Mouse (Mus musculus): ENCODE data around the gene Hyal3. TPM values are rescaled to one million over a fixed set of nuclear protein-coding genes. Genes with fewer than 3 reads are reported as not detected.

Hyal3 gene
- polyA plus RNA-seq, 1 experiment from 2014 or later: 1.7 TPM

GRCm38 (mm10) chr9:107586504-107586903 is 5.9 kb downstream of the Hyal3 start:
- WGBS: 86% methylated on average over 5 of the region's 5 CpGs
- Histone ChIP-seq H3K27me3 (replicated peaks; ENCODE audit: insufficient read depth, low read length) (no peaks in the 10 kb centered on the region), H3K4me2 (replicated peaks; ENCODE audit: low read depth, low read length) (no peak overlapping the region), H3K4me1 (ENCODE audit: insufficient read depth, low read depth, low read length) (peaks cover 15% of the 10 kb centered on the region), H3K4me3 (ENCODE audit: low read depth, low read length) (no peak overlapping the region), H3K36me3 (ENCODE audit: insufficient read depth, low read length) (peaks cover 10% of the 10 kb centered on the region), H3K9ac (replicated peaks; ENCODE audit: low read depth) (no peak overlapping the region), H3K27ac (ENCODE audit: low read length) (no peak overlapping the region), H3K9me3 (ENCODE audit: low read length) (no peaks in the 10 kb centered on the region)
- no peak for DNase-seq (ENCODE audit: low spot score)
- TF ChIP-seq CTCF (IDR thresholded peaks at IDR 0.05): no peak
- ATAC-seq: no peak

DNA sequence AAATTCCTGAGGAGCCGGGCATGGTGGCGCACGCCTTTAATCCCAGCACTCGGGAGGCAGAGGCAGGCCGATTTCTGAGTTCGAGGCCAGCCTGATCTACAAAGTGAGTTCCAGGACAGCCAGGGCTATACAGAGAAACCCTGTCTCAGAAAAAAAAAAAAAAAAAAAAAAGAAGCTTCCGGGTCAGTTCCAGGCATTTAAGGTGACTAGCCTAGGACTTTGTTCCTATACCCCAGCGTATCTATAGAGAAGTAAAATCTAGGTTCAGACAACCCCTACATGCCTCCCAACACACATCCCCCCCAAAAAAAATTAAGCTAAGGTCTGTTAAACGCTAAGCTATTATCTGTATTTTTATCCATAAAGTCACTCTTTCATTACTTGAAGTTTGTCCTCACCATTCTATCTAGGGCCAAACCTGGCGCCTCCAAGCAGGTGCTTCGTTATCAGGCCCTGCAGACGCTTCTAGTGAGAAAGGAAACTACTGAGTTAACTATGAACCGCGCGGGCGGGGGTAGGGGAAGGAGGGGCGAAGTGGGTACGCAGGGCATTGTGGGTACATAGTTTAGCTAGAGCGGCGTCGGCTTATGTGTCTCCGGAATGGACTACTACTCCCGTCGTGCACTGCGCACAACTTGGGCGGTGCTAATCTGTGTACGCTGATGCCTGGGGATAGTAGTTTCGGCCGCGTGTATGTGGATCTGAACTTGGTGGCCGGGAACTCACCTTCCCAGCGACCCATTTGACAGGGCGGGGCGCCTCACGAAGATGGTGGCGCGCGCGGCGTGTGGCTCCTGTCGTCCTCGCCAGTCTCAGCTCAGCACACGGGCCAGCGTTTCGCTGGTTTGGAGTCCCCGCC is 6.6 kb downstream of the Hyal3 start, which contains the start of gene Ifrd2:
Gene Ifrd2, plus strand, starts transcription at position 669 of the 859 bp plus-strand sequence.
- ATAC-seq: peak; percentile 97
- Histone ChIP-seq H3K4me3 (ENCODE audit: low read depth, low read length) (peak within 1 kb of the TSS; percentile 62), H3K36me3 (ENCODE audit: insufficient read depth, low read length) (peaks cover 14% of the 10 kb centered on the region), H3K9me3 (ENCODE audit: low read length) (no peaks in the 10 kb centered on the region), H3K27ac (ENCODE audit: low read length) (0 out of 2 replicates have a peak within 1 kb of the TSS, but pooled peaks have one; percentile 26), H3K4me1 (ENCODE audit: insufficient read depth, low read depth, low read length) (peaks cover 15% of the 10 kb centered on the region), H3K4me2 (replicated peaks; ENCODE audit: low read depth, low read length) (peak within 1 kb of the TSS; percentile 84), H3K9ac (replicated peaks; ENCODE audit: low read depth) (peak within 1 kb of the TSS; percentile 58), H3K27me3 (replicated peaks; ENCODE audit: insufficient read depth, low read length) (no peaks in the 10 kb centered on the region)
- WGBS: 9% methylated on average over 45 of the region's 46 CpGs
- TF ChIP-seq CTCF (IDR thresholded peaks at IDR 0.05) (no peak), EP300 (IDR thresholded peaks at IDR 0.05) (peak; percentile 61)
- peak; percentile 99 for DNase-seq (ENCODE audit: low spot score)

DNA sequence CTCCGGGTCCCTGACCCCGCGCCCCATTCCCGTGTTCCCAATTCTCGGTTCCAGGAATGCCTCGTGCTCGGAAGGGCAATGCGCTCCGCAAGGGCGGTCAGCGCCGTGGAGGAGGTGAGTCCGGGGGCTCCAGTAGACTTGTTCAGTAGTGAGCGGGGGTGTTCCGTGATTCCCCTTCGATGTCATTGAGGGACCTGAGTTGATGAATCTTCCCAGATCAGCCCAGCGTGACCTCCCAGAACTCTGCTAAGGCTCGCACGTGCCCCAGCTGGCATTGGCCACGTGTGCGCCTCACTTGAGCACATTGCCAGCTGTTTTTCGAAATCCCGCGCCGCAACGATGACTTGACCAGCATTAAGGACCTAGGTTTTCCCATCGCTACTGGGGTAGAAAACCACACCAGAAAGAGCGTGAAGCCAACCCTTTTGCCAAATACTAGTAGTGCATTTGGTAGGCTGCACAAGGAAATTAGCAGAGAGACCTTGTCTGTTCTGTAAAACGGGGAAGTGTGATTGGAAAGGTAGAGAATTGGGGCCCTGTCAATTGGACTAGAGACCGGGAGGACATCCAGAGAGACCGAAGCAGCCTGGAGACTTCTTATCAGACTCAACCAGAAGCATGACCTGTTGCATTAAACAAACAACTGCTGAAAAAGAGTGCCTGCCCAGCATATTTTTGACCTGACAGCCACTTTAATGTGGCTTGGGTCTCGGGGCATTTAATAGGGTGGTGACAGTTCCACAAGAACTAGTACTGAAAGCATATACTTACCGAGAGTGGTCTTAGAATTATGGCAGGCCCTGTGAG is 7.4 kb downstream of the Hyal3 start:
- TF ChIP-seq CTCF (IDR thresholded peaks at IDR 0.05) (no peak), EP300 (IDR thresholded peaks at IDR 0.05) (no peak)
- H3K27ac ChIP-seq (ENCODE audit: low read length): 0 out of 2 replicates have a peak overlapping the region, but pooled peaks have one; percentile 26

DNA sequence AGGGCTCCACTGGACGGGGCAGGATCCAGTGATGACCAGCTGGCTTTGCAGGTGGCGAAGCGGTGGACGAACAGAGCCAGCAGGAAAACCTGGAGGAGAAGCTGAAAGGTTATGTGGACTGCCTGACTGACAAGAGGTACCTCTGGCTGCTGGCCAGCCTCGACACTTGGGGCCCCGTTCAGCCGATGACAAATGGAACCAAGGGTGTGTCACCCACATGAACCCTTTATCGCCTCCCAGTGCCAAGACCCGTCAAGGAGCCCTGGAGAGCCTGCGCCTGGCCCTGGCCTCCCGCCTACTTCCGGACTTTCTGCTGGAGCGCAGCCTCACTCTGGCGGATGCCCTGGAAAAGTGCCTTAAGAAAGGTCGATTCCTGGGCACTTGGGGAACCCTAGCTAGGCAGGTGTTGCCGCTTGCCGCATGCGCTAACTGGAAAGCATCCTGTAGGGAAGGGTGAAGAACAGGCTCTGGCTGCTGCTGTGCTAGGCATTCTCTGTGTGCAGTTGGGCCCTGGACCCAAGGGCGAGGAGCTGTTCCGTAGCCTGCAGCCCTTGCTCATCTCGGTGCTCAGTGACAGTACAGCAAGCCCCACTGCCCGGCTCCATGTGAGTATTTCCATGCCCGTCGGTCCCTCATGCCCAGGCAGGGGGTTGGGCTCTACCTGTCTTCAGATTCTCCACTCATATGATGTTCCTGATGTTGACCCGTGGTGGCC is 9.6 kb downstream of the Hyal3 start:
- WGBS: 64% methylated on average over 25 of the region's 25 CpGs
- no peak overlapping the region for H3K9ac ChIP-seq (replicated peaks; ENCODE audit: low read depth)
- H3K4me2 ChIP-seq (replicated peaks; ENCODE audit: low read depth, low read length): no peak overlapping the region; the same call in 1 of the 2 replicates
- no peak overlapping the region for H3K4me3 ChIP-seq (ENCODE audit: low read depth, low read length)
- no peaks in the 10 kb centered on the region for H3K9me3 ChIP-seq (ENCODE audit: low read length)
- peaks cover 23% of the 10 kb centered on the region for H3K36me3 ChIP-seq (ENCODE audit: insufficient read depth, low read length)
- ATAC-seq (peak; percentile 42), DNase-seq (ENCODE audit: low spot score) (peak; percentile 87)
- TF ChIP-seq EP300 (IDR thresholded peaks at IDR 0.05) (no peak), CTCF (IDR thresholded peaks at IDR 0.05) (peak; percentile 5; the same call in 1 of the 2 replicates)
- peak overlapping the region; percentile 66 for H3K27ac ChIP-seq (ENCODE audit: low read length)
- no peaks in the 10 kb centered on the region for H3K27me3 ChIP-seq (replicated peaks; ENCODE audit: insufficient read depth, low read length)
- H3K4me1 ChIP-seq (ENCODE audit: insufficient read depth, low read depth, low read length): peaks cover 15% of the 10 kb centered on the region

More for the DNA sequence above, 7.4 kb downstream of the Hyal3 start:
- DNase-seq (ENCODE audit: low spot score) (peak; percentile 70), ATAC-seq (peak; percentile 13)
- peak overlapping the region; percentile 84 for H3K4me2 ChIP-seq (replicated peaks; ENCODE audit: low read depth, low read length)
- peaks cover 23% of the 10 kb centered on the region for H3K36me3 ChIP-seq (ENCODE audit: insufficient read depth, low read length)
- peak overlapping the region; percentile 58 for H3K9ac ChIP-seq (replicated peaks; ENCODE audit: low read depth)
- no peaks in the 10 kb centered on the region for H3K27me3 ChIP-seq (replicated peaks; ENCODE audit: insufficient read depth, low read length)
- no peaks in the 10 kb centered on the region for H3K9me3 ChIP-seq (ENCODE audit: low read length)
- whole genome bisulfite sequencing: 1% methylated on average over 33 of the region's 33 CpGs
- peak overlapping the region; percentile 62 for H3K4me3 ChIP-seq (ENCODE audit: low read depth, low read length)
- H3K4me1 ChIP-seq (ENCODE audit: insufficient read depth, low read depth, low read length): peaks cover 15% of the 10 kb centered on the region

- no peak for TF ChIP-seq EP300 (IDR thresholded peaks at IDR 0.05)
- TF ChIP-seq CTCF (IDR thresholded peaks at IDR 0.05): no peak
- Histone ChIP-seq H3K36me3 (ENCODE audit: insufficient read depth, low read length) (peaks cover 23% of the 10 kb centered on the region), H3K27me3 (replicated peaks; ENCODE audit: insufficient read depth, low read length) (no peaks in the 10 kb centered on the region), H3K4me2 (replicated peaks; ENCODE audit: low read depth, low read length) (no peak overlapping the region; the same call in 1 of the 2 replicates), H3K9me3 (ENCODE audit: low read length) (no peaks in the 10 kb centered on the region), H3K4me1 (ENCODE audit: insufficient read depth, low read depth, low read length) (peaks cover 15% of the 10 kb centered on the region), H3K27ac (ENCODE audit: low read length) (peak overlapping the region; percentile 66), H3K4me3 (ENCODE audit: low read depth, low read length) (no peak overlapping the region), H3K9ac (replicated peaks; ENCODE audit: low read depth) (no peak overlapping the region)
- 55% methylated on average over 6 of the region's 6 CpGs for WGBS
- ATAC-seq (no peak), DNase-seq (ENCODE audit: low spot score) (peak; percentile 61)
Measured at GRCm38 (mm10) chr9:107590773-107591060, 10.1 kb downstream of the Hyal3 start.

Data from lung, postnatal 0 days (tissue).